Mouse (Mus musculus): ENCODE data around the gene Irgm1.

DNA sequence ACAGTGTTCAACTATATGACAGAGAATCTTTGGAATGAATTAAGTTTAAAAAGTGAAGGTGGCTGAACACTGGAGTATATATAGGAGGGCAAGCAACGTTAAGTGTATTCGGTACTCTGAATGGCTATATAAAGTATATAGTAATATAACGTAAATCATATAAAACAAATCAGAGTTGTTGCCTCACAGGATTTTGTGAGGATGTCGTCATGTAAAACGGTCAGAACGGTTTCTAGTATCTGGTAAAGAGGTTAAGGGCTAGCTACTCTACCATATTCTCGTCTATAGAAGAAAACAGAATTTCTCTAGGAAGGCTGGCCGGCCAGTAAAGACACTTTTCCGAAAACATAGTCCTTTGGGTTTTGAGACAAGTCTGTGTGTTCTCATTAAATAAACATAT is 53.7 kb downstream of the Irgm1 start:
- no peak for TF ChIP-seq EP300 (IDR thresholded peaks at IDR 0.05; ENCODE audit: low read length)
- no peak for TF ChIP-seq POLR2A (IDR thresholded peaks at IDR 0.05; ENCODE audit: low read depth, low read length)
- no peak for TF ChIP-seq CTCF (conservative IDR thresholded peaks at IDR 0.05 in 1 of 2, IDR thresholded peaks at IDR 0.05 in 1 of 2; ENCODE audit: low read depth in 2 of 2, low read length in 2 of 2)
- no peak for TF ChIP-seq TBP (conservative IDR thresholded peaks at IDR 0.05; ENCODE audit: low read depth, low read length)

Data from CH12.LX (cell line).